Mouse (Mus musculus): Measurements from ENCODE around the gene Arhgap35.

DNA sequence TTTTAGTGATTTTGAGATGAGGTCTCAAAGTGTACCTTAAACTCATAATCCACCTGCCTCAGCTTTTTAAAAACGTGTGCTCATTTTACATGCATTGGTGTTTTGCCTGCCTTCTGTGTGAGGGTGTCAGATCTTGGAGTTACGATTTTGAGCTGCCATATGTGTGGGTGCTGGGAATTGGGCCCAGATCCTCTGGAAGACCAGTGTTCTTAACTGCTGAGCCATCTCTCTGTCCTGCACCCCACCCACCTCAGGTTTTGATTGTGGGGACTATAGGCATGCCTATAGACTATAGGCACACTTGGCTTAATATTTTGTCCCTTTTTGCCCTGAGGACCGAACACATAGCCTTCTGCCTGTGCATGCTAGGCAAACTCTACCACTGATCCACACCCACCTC lies 122.6 kb downstream of the Arhgap35 start:
- TF ChIP-seq CTCF (IDR thresholded peaks at IDR 0.05; ENCODE audit: low read depth) (no peak), EP300 (IDR thresholded peaks at IDR 0.05; ENCODE audit: low read depth) (no peak)

Measured in heart, postnatal 0 days (tissue).